7 mouse cellular contexts compared by ENCODE assay signal in genomic region chr6:119635629-119636028, GRCm38 (mm10).
DNase-seq lines count a peak whose midpoint lies in the region; ATAC-seq and TF ChIP-seq lines count a peak whose summit lies in the region.

No protein-coding gene starts in this region.

- H3K4me2 ChIP-seq in CH12.LX (ENCODE audit: insufficient read depth, low read depth, poor library complexity, severe bottlenecking), result no peak overlapping the region
- H3K4me2 ChIP-seq in heart, postnatal 0 days (ENCODE audit: low read depth, low read length), result no peak overlapping the region
- no peak overlapping the region for H3K4me2 ChIP-seq in limb, embryonic 14.5 days (replicated peaks; ENCODE audit: low read depth, low read length, severe bottlenecking)
- H3K4me2 ChIP-seq in hindbrain, embryonic 16.5 days (ENCODE audit: low read length), result no peak overlapping the region

- no peak for TF ChIP-seq RAD21 in CH12.LX (IDR thresholded peaks at IDR 0.05; ENCODE audit: low read depth, low read length)

- peaks cover 3 to 16% of the 10 kb centered on the region in 2 experiments; a peak in 3 of 4 replicates for H3K4me1 ChIP-seq in CH12.LX (ENCODE audit: control insufficient read depth in 1 of 2, insufficient read depth in 2 of 2)
- 0 out of 2 replicates have a peak, but pooled peaks cover 2% of the 10 kb centered on the region for H3K4me1 ChIP-seq in heart, postnatal 0 days (ENCODE audit: control insufficient read depth, insufficient read depth)
- H3K4me1 ChIP-seq in limb, embryonic 14.5 days (ENCODE audit: control insufficient read depth, insufficient read depth, low read length), result no peaks in the 10 kb centered on the region
- no peaks in the 10 kb centered on the region for H3K4me1 ChIP-seq in hindbrain, embryonic 16.5 days (ENCODE audit: control insufficient read depth, insufficient read depth, low read depth, low read length)

- H3K4me3 ChIP-seq in CH12.LX (replicated peaks in 1 of 3; ENCODE audit: low read depth in 2 of 3, low read length in 2 of 3, poor library complexity in 1 of 3), result no peak overlapping the region
- no peak overlapping the region for H3K4me3 ChIP-seq in heart, postnatal 0 days (ENCODE audit: low read depth, low read length)
- no peak overlapping the region for H3K4me3 ChIP-seq in limb, embryonic 14.5 days (replicated peaks; ENCODE audit: low read length)
- no peak overlapping the region for H3K4me3 ChIP-seq in hindbrain, embryonic 16.5 days (ENCODE audit: low read length)

- ATAC-seq in heart, postnatal 0 days (ENCODE audit: insufficient read depth, low read depth), result no peak
- ATAC-seq in limb, embryonic 14.5 days (ENCODE audit: low FRiP score, low read depth), result peak; percentile 73; the same call in 1 of the 2 replicates
- ATAC-seq in hindbrain, embryonic 16.5 days, result no peak

- H3K9me3 ChIP-seq in CH12.LX (replicated peaks; ENCODE audit: low read length), result no peaks in the 10 kb centered on the region
- no peaks in the 10 kb centered on the region for H3K9me3 ChIP-seq in heart, postnatal 0 days (replicated peaks; ENCODE audit: control insufficient read depth, low read length)
- no peaks in the 10 kb centered on the region for H3K9me3 ChIP-seq in limb, embryonic 14.5 days (ENCODE audit: control insufficient read depth, low read length)
- H3K9me3 ChIP-seq in hindbrain, embryonic 16.5 days (ENCODE audit: control insufficient read depth, low read length), result no peaks in the 10 kb centered on the region

- H3K79me2 ChIP-seq in CH12.LX (replicated peaks; ENCODE audit: control insufficient read depth, extremely low read depth, insufficient read depth, poor library complexity, severe bottlenecking), result no peaks in the 10 kb centered on the region

- H3K9ac ChIP-seq in CH12.LX (ENCODE audit: insufficient read depth, low read depth), result no peak overlapping the region
- H3K9ac ChIP-seq in heart, postnatal 0 days (replicated peaks; ENCODE audit: low read depth, low read length), result no peak overlapping the region
- H3K9ac ChIP-seq in limb, embryonic 14.5 days (ENCODE audit: low read depth, low read length, severe bottlenecking), result no peak overlapping the region
- no peak overlapping the region for H3K9ac ChIP-seq in hindbrain, embryonic 16.5 days (ENCODE audit: low read depth, low read length)

- no peak for TF ChIP-seq EP300 in CH12.LX (IDR thresholded peaks at IDR 0.05; ENCODE audit: low read length)
- no peak for TF ChIP-seq EP300 in heart, postnatal 0 days (IDR thresholded peaks at IDR 0.05; ENCODE audit: low read depth)

- dilution Hi-C loops in CH12.LX (cut with MboI; ENCODE audit: extremely low pct_ligation_motif_present, extremely low pct_unique_long_range_greater_than_20kb, low sequenced_read_pairs), result no loop called here

- peak; percentile 61 for DNase-seq in CD4-positive helper T cell, adult 2 months (ENCODE audit: low read depth, low spot score)
- peak; percentile 45 for DNase-seq in CH12.LX (ENCODE audit: extremely low read depth)
- DNase-seq in heart, postnatal 0 days (ENCODE audit: low spot score), result peak; percentile 19
- DNase-seq in limb, embryonic 14.5 days (ENCODE audit: low spot score), result peak; percentile 7
- no peak for DNase-seq in layer of hippocampus, postnatal 10 days (ENCODE audit: low spot score in 2 of 2)
- no peak for DNase-seq in testis, postnatal 14 days (ENCODE audit: low spot score)

- H3K27me3 ChIP-seq in CH12.LX (replicated peaks), result no peaks in the 10 kb centered on the region
- H3K27me3 ChIP-seq in heart, postnatal 0 days (ENCODE audit: control insufficient read depth, insufficient read depth, low read length), result no peaks in the 10 kb centered on the region
- H3K27me3 ChIP-seq in limb, embryonic 14.5 days (ENCODE audit: control insufficient read depth, insufficient read depth, low read length), result no peaks in the 10 kb centered on the region
- no peaks in the 10 kb centered on the region for H3K27me3 ChIP-seq in hindbrain, embryonic 16.5 days (replicated peaks; ENCODE audit: control insufficient read depth, insufficient read depth, low read length)

- TF ChIP-seq POLR2A in CH12.LX (IDR thresholded peaks at IDR 0.05; ENCODE audit: low read depth, low read length), result no peak
- TF ChIP-seq POLR2A in limb, embryonic 14.5 days (IDR thresholded peaks at IDR 0.05; ENCODE audit: borderline replicate concordance, extremely low read depth, insufficient read depth, insufficient read length), result no peak

- in situ Hi-C loops in CH12.LX (cut with MboI; ENCODE audit: low pct_ligation_motif_present, low pct_unique_long_range_greater_than_20kb, low sequenced_read_pairs), result no loop called here

- H3K36me3 ChIP-seq in CH12.LX (replicated peaks in 1 of 2; ENCODE audit: control insufficient read depth in 1 of 2, insufficient read depth in 1 of 2, low read length in 1 of 2), result no peaks in the 10 kb centered on the region
- 0 out of 2 replicates have a peak, but pooled peaks cover under 1% of the 10 kb centered on the region for H3K36me3 ChIP-seq in heart, postnatal 0 days (replicated peaks; ENCODE audit: control insufficient read depth, insufficient read depth, low read length)
- H3K36me3 ChIP-seq in limb, embryonic 14.5 days (ENCODE audit: control insufficient read depth, insufficient read depth, low read length), result no peaks in the 10 kb centered on the region; the same call in 1 of the 2 replicates
- no peaks in the 10 kb centered on the region for H3K36me3 ChIP-seq in hindbrain, embryonic 16.5 days (ENCODE audit: control insufficient read depth, insufficient read depth, low read length)

- TF ChIP-seq CTCF in CH12.LX (conservative IDR thresholded peaks at IDR 0.05 in 1 of 2, IDR thresholded peaks at IDR 0.05 in 1 of 2; ENCODE audit: low read depth in 2 of 2, low read length in 2 of 2), result no peak
- TF ChIP-seq CTCF in heart, postnatal 0 days (IDR thresholded peaks at IDR 0.05; ENCODE audit: low read depth), result no peak

- WGBS in heart, postnatal 0 days, result 39% methylated on average over 2 of the region's 2 CpGs
- WGBS in limb, embryonic 14.5 days, result 18% methylated on average over 2 of the region's 2 CpGs
- WGBS in hindbrain, embryonic 16.5 days, result 57% methylated on average over 2 of the region's 2 CpGs

- H3K27ac ChIP-seq in CH12.LX (ENCODE audit: insufficient read depth, low read depth), result no peak overlapping the region
- H3K27ac ChIP-seq in heart, postnatal 0 days (ENCODE audit: low read depth), result no peak overlapping the region
- no peak overlapping the region for H3K27ac ChIP-seq in limb, embryonic 14.5 days (replicated peaks; ENCODE audit: low read depth, low read length)
- H3K27ac ChIP-seq in hindbrain, embryonic 16.5 days (ENCODE audit: low read depth, low read length), result no peak overlapping the region

TF ChIP-seq in CH12.LX, 34 proteins besides CTCF, POLR2A, EP300 and RAD21:
- TF ChIP-seq ZNF384 (IDR thresholded peaks at IDR 0.05; ENCODE audit: low read depth, low read length) (no peak), MXI1 (IDR thresholded peaks at IDR 0.05; ENCODE audit: low read depth, low read length) (no peak), SIN3A (IDR thresholded peaks at IDR 0.05; ENCODE audit: low read length) (no peak)
TF ChIP-seq in CH12.LX: peak in this region for 0.

Comparison
In these comparisons a context has a peak if more than half of its experiments do, and no peak if none do; other contexts are left out.
1. DNase-seq: peak in CD4-positive helper T cell, adult 2 months (single experiment), CH12.LX (single experiment), heart, postnatal 0 days (single experiment) and limb, embryonic 14.5 days (single experiment); none in layer of hippocampus, postnatal 10 days (0 of 2) and testis, postnatal 14 days (single experiment).